Mouse (Mus musculus) bone marrow macrophage, adult 2 months (primary cell): ENCODE data around the gene Mef2c.

Experiments used
- CTCF ChIP-seq: IDR thresholded peaks from 2 replicates; pipeline ENCODE4 v1.5.1; 2012; ENCODE audit warnings: low read depth, mild to moderate bottlenecking, low read length, moderate library complexity
- POLR2A ChIP-seq: IDR thresholded peaks from 2 replicates; pipeline ENCODE4 v1.6.1; 2012; ENCODE audit warnings: mild to moderate bottlenecking, low read depth, low read length, borderline replicate concordance

DNA sequence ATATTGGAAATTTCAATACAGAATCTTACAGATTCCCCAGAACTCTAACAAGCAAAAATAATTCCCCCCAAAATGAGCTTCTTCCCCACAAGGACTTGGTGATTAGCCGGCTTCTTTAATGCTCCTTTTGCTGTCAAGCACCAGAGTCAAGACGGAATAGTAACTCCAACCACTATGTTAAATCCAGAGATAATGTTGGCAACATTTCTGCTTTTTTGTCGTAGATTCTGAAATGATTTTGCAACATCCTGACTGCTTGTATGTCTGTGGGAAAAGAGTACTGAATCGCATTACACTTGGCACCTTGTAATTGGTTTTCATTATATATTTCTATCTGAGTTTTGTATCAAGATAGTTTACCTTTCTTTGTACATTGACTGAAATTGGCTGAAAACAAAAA lies 120.8 kb downstream of the Mef2c start:
- TF ChIP-seq POLR2A (no peak), CTCF (no peak)
